Mouse (Mus musculus): Measurements from ENCODE around the gene Neurl4. TPM values are rescaled to one million over a fixed set of nuclear protein-coding genes. Genes with fewer than 3 reads are reported as not detected.
"Not testable (repeated sequence)": the region's sequence is repeated elsewhere in the genome, so short reads cannot be mapped to it uniquely, and the experiment has no call there.

Gene Neurl4
- polyA plus RNA-seq, 1 experiment: 119 TPM

DNA sequence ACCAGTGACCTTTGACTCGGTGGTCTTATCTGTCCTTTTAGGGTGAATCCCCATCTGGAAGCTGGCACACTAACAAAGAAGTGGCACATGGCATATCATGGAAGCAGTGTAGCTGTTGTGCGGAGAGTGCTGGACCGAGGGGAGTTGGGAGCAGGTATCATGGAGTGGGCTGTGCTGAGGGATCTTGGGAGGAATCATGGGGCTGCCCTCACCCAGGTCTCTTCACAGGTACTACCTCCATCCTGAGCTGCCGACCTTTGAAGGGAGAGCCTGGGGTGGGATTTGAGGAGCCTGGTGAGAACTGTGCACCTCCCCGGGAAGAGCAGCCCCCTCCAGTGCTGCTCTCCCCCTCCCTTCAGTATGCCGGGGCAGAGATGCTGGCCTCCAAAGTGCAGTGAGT lies 10.8 kb downstream of the Neurl4 start:
- Histone ChIP-seq H3K27me3 (ENCODE audit: control insufficient read depth, insufficient read depth, low read length) (no peaks in the 10 kb centered on the region), H3K27ac (ENCODE audit: insufficient read depth, low read length) (no peak overlapping the region), H3K4me1 (ENCODE audit: control insufficient read depth, insufficient read depth, low read length) (peaks cover 5% of the 10 kb centered on the region; the same call in 1 of the 2 replicates), H3K4me3 (replicated peaks; ENCODE audit: insufficient read depth, low read depth, low read length) (no peak overlapping the region)
- no peak for DNase-seq
- no peak for TF ChIP-seq POLR2A (IDR thresholded peaks at IDR 0.05; ENCODE audit: borderline replicate concordance, insufficient read depth, low read length)
- no peak for TF ChIP-seq CTCF (IDR thresholded peaks at IDR 0.05; ENCODE audit: borderline replicate concordance, insufficient read depth, low read depth, low read length)
- 88% methylated on average over 6 of the region's 6 CpGs for WGBS

DNA sequence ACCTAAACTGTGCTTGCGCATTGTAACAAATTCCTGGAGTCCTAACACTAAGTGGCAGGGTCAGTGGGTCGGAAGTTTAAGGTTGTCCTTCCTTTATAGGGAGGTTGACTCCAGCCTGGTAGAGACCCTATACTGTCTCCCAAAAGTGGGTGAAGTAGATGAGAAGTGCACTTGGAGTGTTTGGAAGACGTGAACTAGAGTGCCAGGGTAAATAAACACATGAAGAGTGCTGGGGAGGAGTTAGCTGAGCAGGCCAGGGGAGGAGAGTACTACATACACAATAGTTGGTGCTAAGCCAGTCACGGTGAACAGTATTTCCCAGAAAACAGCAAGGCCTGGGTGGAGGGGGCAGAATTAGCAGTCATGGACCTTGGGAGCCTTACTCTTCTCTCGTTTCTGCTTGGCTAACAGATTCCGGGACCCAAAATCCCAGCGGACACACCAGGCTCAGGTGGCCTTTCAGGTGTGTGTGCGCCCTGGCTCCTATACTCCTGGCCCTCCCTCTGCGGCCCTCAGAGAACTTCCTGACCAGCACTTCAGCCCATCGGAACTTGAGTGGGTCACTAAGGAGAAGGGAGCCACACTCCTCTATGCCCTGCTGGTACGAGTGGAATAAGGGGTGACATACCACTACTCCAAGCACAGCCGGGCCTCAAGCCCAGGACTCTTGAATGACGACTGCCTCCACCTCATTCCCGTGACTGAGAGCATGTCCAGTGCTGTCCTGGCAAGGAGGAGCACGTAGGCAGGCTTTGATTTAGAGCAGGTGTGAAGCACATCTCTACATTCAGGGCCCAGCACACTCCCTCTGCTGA lies 12.1 kb downstream of the Neurl4 start:
- Histone ChIP-seq H3K27ac (ENCODE audit: insufficient read depth, low read length) (no peak overlapping the region), H3K27me3 (ENCODE audit: control insufficient read depth, insufficient read depth, low read length) (no peaks in the 10 kb centered on the region), H3K4me3 (replicated peaks; ENCODE audit: insufficient read depth, low read depth, low read length) (no peak overlapping the region), H3K4me1 (ENCODE audit: control insufficient read depth, insufficient read depth, low read length) (peaks cover 5% of the 10 kb centered on the region; the same call in 1 of the 2 replicates)
- DNase-seq: peak in 1 of 2 experiments; percentile 35
- TF ChIP-seq POLR2A (IDR thresholded peaks at IDR 0.05; ENCODE audit: borderline replicate concordance, insufficient read depth, low read length) (no peak), CTCF (IDR thresholded peaks at IDR 0.05; ENCODE audit: borderline replicate concordance, insufficient read depth, low read depth, low read length) (no peak)
- WGBS: 76% methylated on average over 15 of the region's 15 CpGs

- DNase-seq: peak; percentile 94 to 96
- WGBS: under 1% methylated on average over 61 of the region's 61 CpGs
- TF ChIP-seq POLR2A (IDR thresholded peaks at IDR 0.05; ENCODE audit: borderline replicate concordance, insufficient read depth, low read length) (peak; percentile 67; the same call in 1 of the 2 replicates), CTCF (IDR thresholded peaks at IDR 0.05; ENCODE audit: borderline replicate concordance, insufficient read depth, low read depth, low read length) (no peak)
- Histone ChIP-seq H3K27me3 (ENCODE audit: control insufficient read depth, insufficient read depth, low read length) (no peaks in the 10 kb centered on the region), H3K27ac (ENCODE audit: insufficient read depth, low read length) (peak within 1 kb of the TSS; percentile 70), H3K4me1 (ENCODE audit: control insufficient read depth, insufficient read depth, low read length) (peaks cover 5% of the 10 kb centered on the region; the same call in 1 of the 2 replicates), H3K4me3 (replicated peaks; ENCODE audit: insufficient read depth, low read depth, low read length) (peak within 1 kb of the TSS; percentile 71)
Observed at GRCm38 (mm10) chr11:69913554-69914371, 12.9 kb downstream of the Neurl4 start, which contains the start of gene Gps2. Gene Gps2, plus strand, starts transcription at chr11:69913888.

- peak overlapping the region; percentile 71 for H3K4me3 ChIP-seq (replicated peaks; ENCODE audit: insufficient read depth, low read depth, low read length)
- TF ChIP-seq CTCF (IDR thresholded peaks at IDR 0.05; ENCODE audit: borderline replicate concordance, insufficient read depth, low read depth, low read length) (no peak), POLR2A (IDR thresholded peaks at IDR 0.05; ENCODE audit: borderline replicate concordance, insufficient read depth, low read length) (no peak)
- H3K27ac ChIP-seq (ENCODE audit: insufficient read depth, low read length): peak overlapping the region; percentile 70; the same call in 1 of the 2 replicates
- no peaks in the 10 kb centered on the region for H3K27me3 ChIP-seq (ENCODE audit: control insufficient read depth, insufficient read depth, low read length)
- WGBS: 2% methylated on average over 17 of the region's 17 CpGs
- H3K4me1 ChIP-seq (ENCODE audit: control insufficient read depth, insufficient read depth, low read length): peaks cover 5% of the 10 kb centered on the region; the same call in 1 of the 2 replicates
- no peak for DNase-seq
Observed at GRCm38 (mm10) chr11:69914372-69914764, 13.5 kb downstream of the Neurl4 start.

DNA sequence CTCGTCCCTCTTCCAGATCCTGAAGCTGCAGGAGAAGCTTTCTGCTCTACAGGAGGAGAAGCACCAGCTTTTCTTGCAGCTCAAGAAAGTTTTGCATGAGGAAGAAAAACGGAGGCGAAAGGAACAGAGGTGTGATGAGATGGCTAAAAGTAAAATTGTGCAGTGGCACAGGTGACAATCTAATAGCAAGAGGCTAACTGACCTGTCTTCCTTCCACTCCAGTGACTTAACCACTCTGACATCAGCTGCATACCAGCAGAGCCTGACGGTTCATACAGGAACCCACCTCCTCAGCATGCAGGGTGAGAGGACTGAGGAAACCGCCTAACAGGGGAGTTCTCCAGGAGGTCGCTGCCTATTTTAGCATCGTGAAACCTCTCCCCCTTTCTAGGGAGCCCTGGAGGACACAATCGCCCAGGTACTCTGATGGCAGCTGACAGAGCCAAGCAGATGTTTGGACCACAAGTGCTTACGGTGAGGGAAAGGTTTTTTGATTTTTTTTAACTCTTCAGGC lies 14.1 kb downstream of the Neurl4 start:
- H3K27ac ChIP-seq (ENCODE audit: insufficient read depth, low read length): no peak overlapping the region
- 34% methylated on average over 9 of the region's 9 CpGs for WGBS
- H3K4me3 ChIP-seq (replicated peaks; ENCODE audit: insufficient read depth, low read depth, low read length): peak overlapping the region; percentile 71
- no peak for DNase-seq
- H3K27me3 ChIP-seq (ENCODE audit: control insufficient read depth, insufficient read depth, low read length): no peaks in the 10 kb centered on the region
- peaks cover 5% of the 10 kb centered on the region; the same call in 1 of the 2 replicates for H3K4me1 ChIP-seq (ENCODE audit: control insufficient read depth, insufficient read depth, low read length)
- TF ChIP-seq POLR2A (IDR thresholded peaks at IDR 0.05; ENCODE audit: borderline replicate concordance, insufficient read depth, low read length): no peak
- no peak for TF ChIP-seq CTCF (IDR thresholded peaks at IDR 0.05; ENCODE audit: borderline replicate concordance, insufficient read depth, low read depth, low read length)

DNA sequence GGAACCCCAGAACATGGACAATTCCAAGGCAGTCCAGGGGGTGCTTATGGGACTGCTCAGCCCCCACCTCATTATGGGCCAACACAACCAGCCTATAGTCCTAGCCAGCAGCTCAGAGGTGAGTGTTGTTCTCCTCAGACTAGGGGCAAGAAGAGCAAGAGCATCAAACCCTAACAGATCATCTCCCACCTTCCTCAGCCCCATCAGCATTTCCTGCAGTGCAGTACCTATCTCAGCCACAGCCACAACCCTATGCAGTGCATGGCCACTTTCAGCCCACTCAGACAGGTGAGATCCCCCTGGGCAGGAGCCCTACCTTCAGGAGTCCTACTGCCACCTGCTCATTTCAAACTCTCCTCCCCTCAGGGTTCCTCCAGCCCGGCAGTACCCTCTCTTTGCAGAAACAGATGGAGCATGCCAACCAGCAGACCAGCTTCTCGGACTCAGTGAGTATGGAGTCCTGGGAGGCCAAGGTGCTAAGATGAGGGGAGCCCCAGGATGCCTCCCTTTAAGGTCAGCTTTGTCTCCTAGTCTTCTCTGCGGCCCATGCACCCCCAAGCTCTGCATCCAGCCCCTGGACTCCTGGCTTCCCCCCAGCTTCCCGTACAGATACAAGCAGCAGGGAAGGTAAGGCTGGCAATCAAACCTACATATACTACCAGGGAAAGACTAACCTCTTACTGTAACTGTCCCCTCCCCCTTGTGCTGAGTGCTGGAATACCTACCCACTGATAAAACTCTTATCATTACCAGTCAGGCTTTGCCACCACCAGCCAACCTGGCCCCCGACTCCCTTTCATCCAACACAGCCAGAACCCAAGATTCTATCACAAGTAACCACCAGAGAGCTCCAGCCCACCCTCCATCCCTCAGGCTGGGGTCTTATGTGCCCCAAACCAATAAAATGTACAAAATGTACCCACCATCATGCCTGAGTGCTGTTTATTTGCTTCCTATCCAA lies 15.1 kb downstream of the Neurl4 start:
- no peak for TF ChIP-seq CTCF (IDR thresholded peaks at IDR 0.05; ENCODE audit: borderline replicate concordance, insufficient read depth, low read depth, low read length)
- no peak for TF ChIP-seq POLR2A (IDR thresholded peaks at IDR 0.05; ENCODE audit: borderline replicate concordance, insufficient read depth, low read length)
- no peak overlapping the region for H3K4me3 ChIP-seq (replicated peaks; ENCODE audit: insufficient read depth, low read depth, low read length)
- H3K27me3 ChIP-seq (ENCODE audit: control insufficient read depth, insufficient read depth, low read length): no peaks in the 10 kb centered on the region
- DNase-seq: no peak
- H3K4me1 ChIP-seq (ENCODE audit: control insufficient read depth, insufficient read depth, low read length): peaks cover 5% of the 10 kb centered on the region; the same call in 1 of the 2 replicates
- no peak overlapping the region for H3K27ac ChIP-seq (ENCODE audit: insufficient read depth, low read length)
- 39% methylated on average over 5 of the region's 5 CpGs for WGBS

DNA sequence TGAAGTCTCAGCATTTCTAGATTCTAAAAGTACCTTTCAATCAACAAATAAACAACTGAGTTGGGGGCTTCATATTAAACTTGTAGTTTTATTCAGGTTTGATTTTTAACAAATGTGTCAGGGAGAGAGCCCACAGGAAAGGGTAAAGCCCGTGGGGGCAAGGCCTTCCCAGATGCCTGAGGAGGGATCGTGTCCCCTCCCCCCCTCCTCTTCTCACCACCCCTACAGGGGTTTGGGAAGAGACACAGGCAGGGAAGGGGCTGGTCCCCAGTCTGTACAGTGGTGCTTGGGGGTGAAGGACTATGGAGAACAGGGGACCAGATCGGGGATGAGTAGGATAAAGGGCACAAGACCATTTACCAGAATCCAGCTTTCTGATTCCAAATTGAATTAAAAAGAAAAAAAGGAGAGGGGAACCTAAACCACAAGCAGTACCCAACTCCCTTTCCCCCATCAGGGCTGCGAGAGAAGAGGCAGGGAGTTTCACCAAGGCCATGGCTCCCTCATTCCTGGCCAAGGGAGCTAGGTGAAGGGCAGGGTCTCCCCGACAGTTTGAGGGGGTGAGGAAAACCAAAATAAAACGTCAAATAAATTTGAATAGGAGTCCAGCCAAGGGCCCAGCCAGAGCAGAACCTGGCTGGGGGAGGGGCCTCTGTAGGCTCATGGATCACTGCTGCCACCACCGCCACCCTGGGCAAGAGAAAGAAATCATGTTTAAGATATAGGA lies 15.9 kb downstream of the Neurl4 start:
- not testable (repeated sequence) for H3K27me3 ChIP-seq (ENCODE audit: control insufficient read depth, insufficient read depth, low read length); H3K4me1 ChIP-seq (ENCODE audit: control insufficient read depth, insufficient read depth, low read length); H3K4me3 ChIP-seq (replicated peaks; ENCODE audit: insufficient read depth, low read depth, low read length); H3K27ac ChIP-seq (ENCODE audit: insufficient read depth, low read length); DNase-seq
- WGBS: 49% methylated on average over 7 of the region's 7 CpGs

All from cerebellum, adult 2 months (tissue).